Mouse (Mus musculus) myocyte (in vitro differentiated cells): ENCODE measurements around the gene Fbxo34.

Experiments used
- MAX ChIP-seq: IDR thresholded peaks from one replicate; pipeline ENCODE4 v1.6.1; 2011; ENCODE audit warnings: low read depth, mild to moderate bottlenecking, control low read depth
- POLR2A ChIP-seq: IDR thresholded peaks from one replicate; pipeline ENCODE4 v1.6.1; 2011; ENCODE audit warnings: low read depth, mild to moderate bottlenecking, control low read depth, moderate library complexity; ENCODE audit not compliant: insufficient read length
- POLR2AphosphoS2 ChIP-seq: IDR thresholded peaks from one replicate; pipeline ENCODE4 v1.6.1; 2011; ENCODE audit warnings: low read depth, control low read depth; ENCODE audit not compliant: insufficient read length
- SRF ChIP-seq: IDR thresholded peaks from one replicate; pipeline ENCODE4 v1.6.1; 2011; ENCODE audit warnings: low read depth; ENCODE audit not compliant: control insufficient read depth, insufficient read length

DNA sequence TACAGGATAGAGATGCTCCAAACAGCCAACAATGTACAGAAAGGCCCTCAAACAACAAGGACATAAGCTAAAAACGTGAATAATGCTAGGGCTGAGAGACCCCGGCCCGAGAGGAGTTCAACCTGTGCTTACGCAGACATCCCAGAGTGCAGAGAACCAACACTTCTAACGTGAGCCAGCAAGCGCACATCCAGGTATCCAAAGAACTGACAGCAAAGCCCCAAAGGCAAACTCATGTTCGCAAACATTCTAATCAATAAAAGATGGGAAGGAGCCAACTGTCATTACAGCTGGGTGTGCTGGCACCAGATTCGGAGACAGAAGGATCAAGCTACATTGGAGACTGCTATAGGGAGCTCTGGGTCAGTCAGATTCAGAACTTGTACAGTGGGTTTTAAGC lies 47.5 kb upstream of the Fbxo34 start:
- no peak for TF ChIP-seq POLR2A
- TF ChIP-seq MAX, result no peak
- no peak for TF ChIP-seq POLR2AphosphoS2
- no peak for TF ChIP-seq SRF
